Mouse (Mus musculus): ENCODE results near the gene Galnt10. TPM values are rescaled to one million over a fixed set of nuclear protein-coding genes. Genes with fewer than 3 reads are reported as not detected.

The Galnt10 gene
- 1 to 10 TPM; 9.4 to 9.9 TPM for total RNA-seq (2021)
- long read RNA-seq, experiment 1, full-length matches to known transcripts = 4 of 8 reads
- long read RNA-seq, experiment 1, partial matches to known transcripts = 0 of 8 reads
- long read RNA-seq, experiment 1, other reads (novel, unspliced or antisense) = 4 of 8 reads
- long read RNA-seq, experiment 2, full-length matches to known transcripts = 2 of 8 reads
- long read RNA-seq, experiment 2, partial matches to known transcripts = 0 of 8 reads
- long read RNA-seq, experiment 2, other reads (novel, unspliced or antisense) = 6 of 8 reads

GRCm38 (mm10) chr11:57645018-57645559 lies at the start of gene Galnt10:
Galnt10 (plus strand) TSS chr11:57645442.
- peak; percentile 85 to 87 for DNase-seq (ENCODE audit: low spot score in 2 of 2)

- DNase-seq (ENCODE audit: low spot score in 2 of 2) = no peak
Observed at GRCm38 (mm10) chr11:57595899-57596298, 49.3 kb upstream of the Galnt10 start.

- peak in 1 of 2 experiments; percentile 60 for DNase-seq (ENCODE audit: low spot score in 2 of 2)
Observed at GRCm38 (mm10) chr11:57598161-57598560, 47.1 kb upstream of the Galnt10 start.

- DNase-seq (ENCODE audit: low spot score in 2 of 2) = no peak
Observed at GRCm38 (mm10) chr11:57599304-57599703, 45.9 kb upstream of the Galnt10 start.

GRCm38 (mm10) chr11:57600113-57600512 lies 45.1 kb upstream of the Galnt10 start:
- DNase-seq (ENCODE audit: low spot score in 2 of 2) = no peak

- DNase-seq (ENCODE audit: low spot score in 2 of 2) = peak; percentile 56 to 83
Observed at GRCm38 (mm10) chr11:57600621-57601121, 44.6 kb upstream of the Galnt10 start.

GRCm38 (mm10) chr11:57601806-57602455 lies 43.3 kb upstream of the Galnt10 start:
- no peak for DNase-seq (ENCODE audit: low spot score in 2 of 2)

GRCm38 (mm10) chr11:57605086-57605485 lies 40.2 kb upstream of the Galnt10 start:
- no peak for DNase-seq (ENCODE audit: low spot score in 2 of 2)

GRCm38 (mm10) chr11:57605660-57606059 lies 39.6 kb upstream of the Galnt10 start:
- no peak for DNase-seq (ENCODE audit: low spot score in 2 of 2)

- DNase-seq (ENCODE audit: low spot score in 2 of 2) = no peak
Observed at GRCm38 (mm10) chr11:57614502-57614901, 30.7 kb upstream of the Galnt10 start.

- DNase-seq (ENCODE audit: low spot score in 2 of 2) = no peak
Observed at GRCm38 (mm10) chr11:57615286-57615685, 30.0 kb upstream of the Galnt10 start.

GRCm38 (mm10) chr11:57615871-57616270 lies 29.4 kb upstream of the Galnt10 start:
- no peak for DNase-seq (ENCODE audit: low spot score in 2 of 2)

- DNase-seq (ENCODE audit: low spot score in 2 of 2) = peak in 1 of 2 experiments; percentile 46
Observed at GRCm38 (mm10) chr11:57617526-57618264, 27.5 kb upstream of the Galnt10 start.

GRCm38 (mm10) chr11:57621472-57621871 lies 23.8 kb upstream of the Galnt10 start:
- no peak for DNase-seq (ENCODE audit: low spot score in 2 of 2)

GRCm38 (mm10) chr11:57621876-57622275 lies 23.4 kb upstream of the Galnt10 start:
- no peak for DNase-seq (ENCODE audit: low spot score in 2 of 2)

GRCm38 (mm10) chr11:57624490-57624893 lies 20.8 kb upstream of the Galnt10 start:
- peak in 1 of 2 experiments; percentile 37 for DNase-seq (ENCODE audit: low spot score in 2 of 2)

GRCm38 (mm10) chr11:57625465-57625864 lies 19.8 kb upstream of the Galnt10 start:
- no peak for DNase-seq (ENCODE audit: low spot score in 2 of 2)

GRCm38 (mm10) chr11:57627086-57627735 lies 18.0 kb upstream of the Galnt10 start:
- DNase-seq (ENCODE audit: low spot score in 2 of 2) = no peak

GRCm38 (mm10) chr11:57631805-57632485 lies 13.3 kb upstream of the Galnt10 start:
- DNase-seq (ENCODE audit: low spot score in 2 of 2) = no peak

GRCm38 (mm10) chr11:57633006-57633405 lies 12.2 kb upstream of the Galnt10 start:
- no peak for DNase-seq (ENCODE audit: low spot score in 2 of 2)

Data from layer of hippocampus, postnatal 14 days (tissue).